Mouse (Mus musculus): ENCODE data around the gene Elavl4.

The Elavl4 gene
- long read RNA-seq, experiment 1, full-length matches to known transcripts, result 2 of 3 reads
- long read RNA-seq, experiment 1, partial matches to known transcripts, result 0 of 3 reads
- long read RNA-seq, experiment 1, other reads (novel, unspliced or antisense), result 1 of 3 reads
- long read RNA-seq, experiment 2, full-length matches to known transcripts, result 5 of 6 reads
- long read RNA-seq, experiment 2, partial matches to known transcripts, result 0 of 6 reads
- long read RNA-seq, experiment 2, other reads (novel, unspliced or antisense), result 1 of 6 reads

GRCm38 (mm10) chr4:110351178-110352000 lies at the start of gene Elavl4:
Gene Elavl4 (minus strand): TSS chr4:110351909.
- intact Hi-C loops (cut with DNase I), result no loop called here

GRCm38 (mm10) chr4:110397618-110398045 lies 45.9 kb upstream of the Elavl4 start, which contains the start of gene Agbl4:
Gene Agbl4 (plus strand): TSS chr4:110397661.
- intact Hi-C loops (cut with DNase I), result no loop called here

GRCm38 (mm10) chr4:110396221-110396620 lies 44.5 kb upstream of the Elavl4 start:
- intact Hi-C loops (cut with DNase I), result no loop called here

- intact Hi-C loops (cut with DNase I), result no loop called here
Observed at GRCm38 (mm10) chr4:110360568-110360967, 8.9 kb upstream of the Elavl4 start.

GRCm38 (mm10) chr4:110352001-110352369 lies 276 bp upstream of the Elavl4 start:
- intact Hi-C loops (cut with DNase I), result no loop called here

GRCm38 (mm10) chr4:110350856-110351177 lies 892 bp downstream of the Elavl4 start:
- intact Hi-C loops (cut with DNase I), result no loop called here

- intact Hi-C loops (cut with DNase I), result no loop called here
Observed at GRCm38 (mm10) chr4:110323912-110324311, 27.8 kb downstream of the Elavl4 start.

GRCm38 (mm10) chr4:110312126-110312525 lies 39.6 kb downstream of the Elavl4 start:
- intact Hi-C loops (cut with DNase I), result no loop called here

GRCm38 (mm10) chr4:110306972-110307371 lies 44.7 kb downstream of the Elavl4 start:
- intact Hi-C loops (cut with DNase I), result no loop called here

- intact Hi-C loops (cut with DNase I), result no loop called here
Observed at GRCm38 (mm10) chr4:110306559-110306958, 45.1 kb downstream of the Elavl4 start.

GRCm38 (mm10) chr4:110295793-110296192 lies 55.9 kb downstream of the Elavl4 start:
- intact Hi-C loops (cut with DNase I), result no loop called here

GRCm38 (mm10) chr4:110293238-110293637 lies 58.5 kb downstream of the Elavl4 start:
- intact Hi-C loops (cut with DNase I), result no loop called here

- intact Hi-C loops (cut with DNase I), result no loop called here
Observed at GRCm38 (mm10) chr4:110292471-110292870, 59.2 kb downstream of the Elavl4 start.

- intact Hi-C loops (cut with DNase I), result no loop called here
Observed at GRCm38 (mm10) chr4:110290544-110291095, 61.1 kb downstream of the Elavl4 start.

GRCm38 (mm10) chr4:110290056-110290455 lies 61.7 kb downstream of the Elavl4 start:
- intact Hi-C loops (cut with DNase I), result no loop called here

- intact Hi-C loops (cut with DNase I), result no loop called here
Observed at GRCm38 (mm10) chr4:110287412-110288067, 64.2 kb downstream of the Elavl4 start.

- intact Hi-C loops (cut with DNase I), result no loop called here
Observed at GRCm38 (mm10) chr4:110286841-110287240, 64.9 kb downstream of the Elavl4 start.

GRCm38 (mm10) chr4:110286371-110286781 lies 65.3 kb downstream of the Elavl4 start:
- intact Hi-C loops (cut with DNase I), result no loop called here

- intact Hi-C loops (cut with DNase I), result no loop called here
Observed at GRCm38 (mm10) chr4:110285346-110286330, 66.1 kb downstream of the Elavl4 start.

GRCm38 (mm10) chr4:110284446-110284845 lies 67.3 kb downstream of the Elavl4 start:
- intact Hi-C loops (cut with DNase I), result no loop called here

GRCm38 (mm10) chr4:110270046-110270445 lies 81.7 kb downstream of the Elavl4 start:
- intact Hi-C loops (cut with DNase I), result no loop called here

All from adrenal gland (tissue).